Mouse (Mus musculus) liver, adult 2 months (tissue): ENCODE measurements around the gene Ccsap.

ENCODE experiments used
- CTCF ChIP-seq: fragments of 200-500 bp; IDR thresholded peaks from 2 replicates; pipeline ENCODE4 v1.5.1; 2011; ENCODE audit warnings: low read depth, low read length, control low read depth
- POLR2A ChIP-seq: fragments of 200-500 bp; IDR thresholded peaks from 2 replicates; pipeline ENCODE4 v1.6.1; 2011; ENCODE audit warnings: low read length, control low read depth; ENCODE audit not compliant: insufficient read depth; ENCODE audit errors: extremely low read depth

GRCm38 (mm10) chr8:123808671-123809070 is 51.3 kb downstream of the Ccsap start:
- TF ChIP-seq POLR2A (no peak), CTCF (no peak)
